ENCODE assay signal across 10 mouse cellular contexts in genomic region chr10:80843087-80843930, GRCm38 (mm10). TPM values are rescaled to one million over a fixed set of nuclear protein-coding genes. Genes with fewer than 3 reads are reported as not detected.
A peak's percentile ranks its signal among the peaks of the same experiment; 100 is the strongest.
DNase-seq lines count a peak whose midpoint lies in the region; ATAC-seq and TF ChIP-seq lines count a peak whose summit lies in the region.
"Had no signal": no experiment of that assay in that cellular context is flagged by ENCODE, and none has a peak within 500 bp of the region (broad histone marks: within the 10 kb centered on the region; RNA-seq: fewer than 3 reads in every experiment).

No protein-coding gene starts in this region.

- no peak for TF ChIP-seq CTCF in kidney, adult 2 months (conservative IDR thresholded peaks at IDR 0.05; ENCODE audit: insufficient read depth, insufficient read length, low read depth, low read length)

- H3K9ac ChIP-seq in heart, embryonic 14.5 days (ENCODE audit: low read length), result peak overlapping the region; percentile 74
- peak overlapping the region; percentile 75 for H3K9ac ChIP-seq in hindbrain, embryonic 14.5 days
- H3K9ac ChIP-seq in midbrain, embryonic 14.5 days (replicated peaks; ENCODE audit: low read length), result peak overlapping the region; percentile 56

- H3K9me3 ChIP-seq in heart, embryonic 14.5 days (ENCODE audit: control insufficient read depth, low read length), result no peaks in the 10 kb centered on the region
- H3K9me3 ChIP-seq in embryonic facial prominence, embryonic 10.5 days, result no peaks in the 10 kb centered on the region
- no peaks in the 10 kb centered on the region for H3K9me3 ChIP-seq in hindbrain, embryonic 14.5 days (ENCODE audit: control insufficient read depth, low read length)
- no peaks in the 10 kb centered on the region for H3K9me3 ChIP-seq in midbrain, embryonic 14.5 days (ENCODE audit: control insufficient read depth, low read length)
- H3K9me3 ChIP-seq: G1E had no signal

- H3K4me2 ChIP-seq in heart, embryonic 14.5 days (ENCODE audit: low read length), result peak overlapping the region; percentile 81
- H3K4me2 ChIP-seq in hindbrain, embryonic 14.5 days (replicated peaks), result peak overlapping the region; percentile 88
- H3K4me2 ChIP-seq in midbrain, embryonic 14.5 days (ENCODE audit: low read length), result peak overlapping the region; percentile 73

- DNase-seq in heart, postnatal 25 days (ENCODE audit: low spot score), result no peak
- peak; percentile 24 for DNase-seq in embryonic facial prominence, embryonic 10.5 days (ENCODE audit: low spot score)
- DNase-seq in hindbrain, embryonic 14.5 days (ENCODE audit: low spot score), result no peak
- DNase-seq in midbrain, embryonic 14.5 days, result peak; percentile 13
- DNase-seq in ovary, postnatal 10 days (ENCODE audit: low spot score), result no peak
- no peak for DNase-seq in kidney, adult 2 months
- DNase-seq in spleen, postnatal 14 days (ENCODE audit: low spot score in 2 of 2), result no peak

- intact Hi-C loops in heart, postnatal 25 days (cut with DNase I), result no loop called here

- no peaks in the 10 kb centered on the region for H3K36me3 ChIP-seq in heart, embryonic 14.5 days (ENCODE audit: control insufficient read depth, insufficient read depth, low read length)
- H3K36me3 ChIP-seq in embryonic facial prominence, embryonic 10.5 days (replicated peaks), result no peaks in the 10 kb centered on the region
- no peaks in the 10 kb centered on the region for H3K36me3 ChIP-seq in hindbrain, embryonic 14.5 days (replicated peaks; ENCODE audit: control insufficient read depth, insufficient read depth)
- no peaks in the 10 kb centered on the region for H3K36me3 ChIP-seq in midbrain, embryonic 14.5 days (ENCODE audit: control insufficient read depth, insufficient read depth, low read length)
- no peaks in the 10 kb centered on the region for H3K36me3 ChIP-seq in kidney, adult 2 months (ENCODE audit: control insufficient read depth, insufficient read depth, low read length)
- H3K36me3 ChIP-seq: G1E had no signal

- no peak for ATAC-seq in heart, embryonic 14.5 days (ENCODE audit: insufficient number of reproducible peaks, insufficient read depth, low FRiP score, low read depth)
- no peak for ATAC-seq in hindbrain, embryonic 14.5 days (ENCODE audit: low FRiP score)
- peak; percentile 21; the same call in 1 of the 2 replicates for ATAC-seq in midbrain, embryonic 14.5 days (ENCODE audit: low FRiP score, low TSS enrichment)

- no peak for TF ChIP-seq POLR2A in kidney, adult 2 months (IDR thresholded peaks at IDR 0.05; ENCODE audit: low read depth, low read length)

- H3K4me1 ChIP-seq in heart, embryonic 14.5 days (ENCODE audit: control insufficient read depth in 2 of 2, insufficient read depth in 2 of 2, low read length in 2 of 2), result peaks cover 2 to 13% of the 10 kb centered on the region in 2 experiments; a peak in 2 of 4 replicates
- peaks cover 28% of the 10 kb centered on the region for H3K4me1 ChIP-seq in embryonic facial prominence, embryonic 10.5 days
- H3K4me1 ChIP-seq in hindbrain, embryonic 14.5 days (replicated peaks; ENCODE audit: control insufficient read depth, insufficient read depth, low read length), result peaks cover 5% of the 10 kb centered on the region; the same call in 1 of the 2 replicates
- 0 out of 2 replicates have a peak, but pooled peaks cover 6% of the 10 kb centered on the region for H3K4me1 ChIP-seq in midbrain, embryonic 14.5 days (ENCODE audit: control insufficient read depth, insufficient read depth, low read length)
- no peaks in the 10 kb centered on the region for H3K4me1 ChIP-seq in kidney, adult 2 months (ENCODE audit: control insufficient read depth, insufficient read depth, low read length)

- 10% methylated on average over 32 of the region's 32 CpGs for WGBS in heart, embryonic 14.5 days
- WGBS in embryonic facial prominence, embryonic 10.5 days, result 9% methylated on average over 32 of the region's 32 CpGs
- WGBS in hindbrain, embryonic 14.5 days, result 9% methylated on average over 28 of the region's 32 CpGs
- 9% methylated on average over 32 of the region's 32 CpGs for WGBS in midbrain, embryonic 14.5 days
- WGBS in kidney, adult 2 months, result 12% methylated on average over 32 of the region's 32 CpGs

- H3K27me3 ChIP-seq in heart, embryonic 14.5 days (ENCODE audit: control insufficient read depth, insufficient read depth, low read length), result peaks cover 41% of the 10 kb centered on the region
- H3K27me3 ChIP-seq in embryonic facial prominence, embryonic 10.5 days (replicated peaks; ENCODE audit: low read depth, poor library complexity, severe bottlenecking), result peaks cover 65% of the 10 kb centered on the region
- peaks cover 33% of the 10 kb centered on the region for H3K27me3 ChIP-seq in hindbrain, embryonic 14.5 days (ENCODE audit: control insufficient read depth, insufficient read depth, low read length)
- peaks cover 30% of the 10 kb centered on the region for H3K27me3 ChIP-seq in midbrain, embryonic 14.5 days (ENCODE audit: control insufficient read depth, insufficient read depth, low read length)
- no peaks in the 10 kb centered on the region; the same call in 1 of the 2 replicates for H3K27me3 ChIP-seq in kidney, adult 2 months (replicated peaks; ENCODE audit: control insufficient read depth, insufficient read depth, low read length)

- peak overlapping the region; percentile 27 to 47 for H3K4me3 ChIP-seq in heart, embryonic 14.5 days (ENCODE audit: control insufficient read depth in 1 of 2, insufficient read depth in 1 of 2, low read depth in 1 of 2, low read length in 2 of 2)
- H3K4me3 ChIP-seq in embryonic facial prominence, embryonic 10.5 days, result peak overlapping the region; percentile 65
- H3K4me3 ChIP-seq in hindbrain, embryonic 14.5 days (replicated peaks; ENCODE audit: low read length), result peak overlapping the region; percentile 56
- peak overlapping the region; percentile 48 for H3K4me3 ChIP-seq in midbrain, embryonic 14.5 days (replicated peaks; ENCODE audit: low read depth, low read length)
- no peak overlapping the region for H3K4me3 ChIP-seq in kidney, adult 2 months (ENCODE audit: insufficient read depth, low read depth, low read length)

- no peak overlapping the region for H3K27ac ChIP-seq in heart, embryonic 14.5 days (replicated peaks in 1 of 2; ENCODE audit: control insufficient read depth in 1 of 2, insufficient read depth in 1 of 2, low read depth in 2 of 2, low read length in 2 of 2)
- H3K27ac ChIP-seq in embryonic facial prominence, embryonic 10.5 days (replicated peaks), result peak overlapping the region; percentile 65
- no peak overlapping the region for H3K27ac ChIP-seq in hindbrain, embryonic 14.5 days
- H3K27ac ChIP-seq in midbrain, embryonic 14.5 days (replicated peaks; ENCODE audit: low read depth, low read length), result no peak overlapping the region
- H3K27ac ChIP-seq in kidney, adult 2 months (ENCODE audit: insufficient read depth, low read depth, low read length), result no peak overlapping the region

RNA-seq across cellular contexts. Expression of gene Lingo3, which starts 0.5 kb away (rescaled TPM):
- 0.46 TPM in 2 replicates for polyA plus RNA-seq in heart, embryonic 14.5 days (2014; fragmentation: Nextera tagmentation; extraction: Ambion mirVana)
- total RNA-seq in heart, postnatal 25 days (2021), result 10 to 100 TPM in 1 of 2 experiments, 1 to 10 TPM in 1; 6.3 to 10.6 TPM
- 1.3 and 1.6 TPM in 2 replicates for polyA plus RNA-seq in embryonic facial prominence, embryonic 10.5 days (2016; fragmentation: Nextera tagmentation; extraction: Ambion mirVana)
- 9.9 and 14.3 TPM in 2 replicates for polyA plus RNA-seq in hindbrain, embryonic 14.5 days (2014; fragmentation: Nextera tagmentation; extraction: Ambion mirVana)
- polyA plus RNA-seq in midbrain, embryonic 14.5 days (2014; fragmentation: Nextera tagmentation; extraction: Ambion mirVana), result 6.2 and 7.3 TPM in 2 replicates
- polyA plus RNA-seq in kidney, adult 2 months (2012; rRNA removed), result 0.03 and 0.09 TPM in 2 replicates
- polyA plus RNA-seq: G1E; gonadal fat pad, adult 2 months had no signal

RNA-seq across cellular contexts. Expression of gene Lsm7, which starts 11.7 kb away (rescaled TPM):
- polyA plus RNA-seq in heart, embryonic 14.5 days (2014; fragmentation: Nextera tagmentation; extraction: Ambion mirVana), result 200 and 230 TPM in 2 replicates
- total RNA-seq in heart, postnatal 25 days (2021), result 10 to 100 TPM; 20.9 to 31.6 TPM
- 364 TPM in 2 replicates for polyA plus RNA-seq in embryonic facial prominence, embryonic 10.5 days (2016; fragmentation: Nextera tagmentation; extraction: Ambion mirVana)
- 241 and 287 TPM in 2 replicates for polyA plus RNA-seq in hindbrain, embryonic 14.5 days (2014; fragmentation: Nextera tagmentation; extraction: Ambion mirVana)
- polyA plus RNA-seq in midbrain, embryonic 14.5 days (2014; fragmentation: Nextera tagmentation; extraction: Ambion mirVana), result 256 and 328 TPM in 2 replicates
- 79.0 and 98.1 TPM in 2 replicates for polyA plus RNA-seq in kidney, adult 2 months (2012; rRNA removed)

RNA-seq across cellular contexts. Expression of gene Sppl2b, which starts 11.8 kb away (rescaled TPM):
- 21.3 and 23.7 TPM in 2 replicates for polyA plus RNA-seq in heart, embryonic 14.5 days (2014; fragmentation: Nextera tagmentation; extraction: Ambion mirVana)
- total RNA-seq in heart, postnatal 25 days (2021), result 10 to 100 TPM; 22.4 to 23.6 TPM
- 45.2 and 45.3 TPM in 2 replicates for polyA plus RNA-seq in embryonic facial prominence, embryonic 10.5 days (2016; fragmentation: Nextera tagmentation; extraction: Ambion mirVana)
- 69.3 and 70.3 TPM in 2 replicates for polyA plus RNA-seq in hindbrain, embryonic 14.5 days (2014; fragmentation: Nextera tagmentation; extraction: Ambion mirVana)
- 60.5 and 62.7 TPM in 2 replicates for polyA plus RNA-seq in midbrain, embryonic 14.5 days (2014; fragmentation: Nextera tagmentation; extraction: Ambion mirVana)
- polyA plus RNA-seq in kidney, adult 2 months (2012; rRNA removed), result 58.2 and 88.0 TPM in 2 replicates

RNA-seq across cellular contexts. Expression of gene Oaz1, which starts 16.9 kb away (rescaled TPM):
- polyA plus RNA-seq in heart, embryonic 14.5 days (2014; fragmentation: Nextera tagmentation; extraction: Ambion mirVana), result 2,025 and 2,172 TPM in 2 replicates
- total RNA-seq in heart, postnatal 25 days (2021), result 100 to 1,000 TPM; 883 to 894 TPM
- 2,205 and 2,316 TPM in 2 replicates for polyA plus RNA-seq in embryonic facial prominence, embryonic 10.5 days (2016; fragmentation: Nextera tagmentation; extraction: Ambion mirVana)
- 1,195 and 1,204 TPM in 2 replicates for polyA plus RNA-seq in hindbrain, embryonic 14.5 days (2014; fragmentation: Nextera tagmentation; extraction: Ambion mirVana)
- polyA plus RNA-seq in midbrain, embryonic 14.5 days (2014; fragmentation: Nextera tagmentation; extraction: Ambion mirVana), result 1,218 and 1,334 TPM in 2 replicates
- polyA plus RNA-seq in kidney, adult 2 months (2012; rRNA removed), result 1,045 and 1,074 TPM in 2 replicates

RNA-seq across cellular contexts. Expression of gene Tmprss9, which starts 28.3 kb away (rescaled TPM):
- 0.05 and 0.07 TPM in 2 replicates for polyA plus RNA-seq in heart, embryonic 14.5 days (2014; fragmentation: Nextera tagmentation; extraction: Ambion mirVana)
- not detected for total RNA-seq in heart, postnatal 25 days (2021)
- polyA plus RNA-seq in embryonic facial prominence, embryonic 10.5 days (2016; fragmentation: Nextera tagmentation; extraction: Ambion mirVana), result 0.06 and 0.10 TPM in 2 replicates
- polyA plus RNA-seq in hindbrain, embryonic 14.5 days (2014; fragmentation: Nextera tagmentation; extraction: Ambion mirVana), result 0.09 and 0.17 TPM in 2 replicates
- 0.26 TPM in 1 of 2 replicates, not detected in the other for polyA plus RNA-seq in midbrain, embryonic 14.5 days (2014; fragmentation: Nextera tagmentation; extraction: Ambion mirVana)
- polyA plus RNA-seq in kidney, adult 2 months (2012; rRNA removed), result 0.33 and 0.52 TPM in 2 replicates

Comparison
In these comparisons a context has a peak if more than half of its experiments do, and no peak if none do; other contexts are left out.
1. DNase-seq: peak in embryonic facial prominence, embryonic 10.5 days (single experiment) and midbrain, embryonic 14.5 days (single experiment); none in heart, postnatal 25 days (single experiment), hindbrain, embryonic 14.5 days (single experiment), ovary, postnatal 10 days (single experiment), kidney, adult 2 months (single experiment) and spleen, postnatal 14 days (0 of 2).
2. Peak in every context shown above with its lines, with median percentiles within 50 percentile points of each other: H3K4me2 ChIP-seq and H3K9ac ChIP-seq.